Mouse (Mus musculus): ENCODE measurements around the gene Ninj2. TPM values are rescaled to one million over a fixed set of nuclear protein-coding genes. Genes with fewer than 3 reads are reported as not detected.

Gene Ninj2
- polyA plus RNA-seq, 1 experiment from 2014 or later, result not detected

- 32% methylated on average over 10 of the region's 10 CpGs for WGBS
- H3K27ac ChIP-seq (replicated peaks), result no peak overlapping the region; the same call in 1 of the 2 replicates
- peaks cover 30% of the 10 kb centered on the region for H3K4me1 ChIP-seq
- no peaks in the 10 kb centered on the region for H3K36me3 ChIP-seq
- no peak for ATAC-seq (ENCODE audit: insufficient number of reproducible peaks, low FRiP score, low TSS enrichment, low read depth)
- no peak overlapping the region for H3K4me2 ChIP-seq (replicated peaks)
- no peak overlapping the region for H3K9ac ChIP-seq
- no peaks in the 10 kb centered on the region for H3K27me3 ChIP-seq
- no peak overlapping the region for H3K4me3 ChIP-seq (replicated peaks)
- H3K9me3 ChIP-seq (replicated peaks), result no peaks in the 10 kb centered on the region
Measured at GRCm38 (mm10) chr6:120146676-120147075, 53.5 kb downstream of the Ninj2 start.

GRCm38 (mm10) chr6:120147411-120147810, 54.3 kb downstream of the Ninj2 start:
- H3K27me3 ChIP-seq, result no peaks in the 10 kb centered on the region
- no peaks in the 10 kb centered on the region for H3K36me3 ChIP-seq
- H3K4me1 ChIP-seq, result peaks cover 30% of the 10 kb centered on the region
- H3K4me2 ChIP-seq (replicated peaks), result no peak overlapping the region
- no peaks in the 10 kb centered on the region for H3K9me3 ChIP-seq (replicated peaks)
- no peak overlapping the region for H3K4me3 ChIP-seq (replicated peaks)
- H3K9ac ChIP-seq, result no peak overlapping the region
- H3K27ac ChIP-seq (replicated peaks), result no peak overlapping the region
- 80% methylated on average over 8 of the region's 8 CpGs for WGBS
- no peak for ATAC-seq (ENCODE audit: insufficient number of reproducible peaks, low FRiP score, low TSS enrichment, low read depth)

GRCm38 (mm10) chr6:120148716-120149392, 55.7 kb downstream of the Ninj2 start:
- Histone ChIP-seq H3K27ac (replicated peaks) (0 out of 2 replicates have a peak overlapping the region, but pooled peaks have one; percentile 17), H3K4me1 (peaks cover 34% of the 10 kb centered on the region), H3K36me3 (no peaks in the 10 kb centered on the region), H3K4me2 (replicated peaks) (no peak overlapping the region), H3K9me3 (replicated peaks) (no peaks in the 10 kb centered on the region), H3K9ac (no peak overlapping the region), H3K27me3 (no peaks in the 10 kb centered on the region), H3K4me3 (replicated peaks) (no peak overlapping the region)
- 69% methylated on average over 12 of the region's 12 CpGs for WGBS
- ATAC-seq (ENCODE audit: insufficient number of reproducible peaks, low FRiP score, low TSS enrichment, low read depth), result no peak

- Histone ChIP-seq H3K27ac (replicated peaks) (no peak overlapping the region), H3K9ac (no peak overlapping the region)
- ATAC-seq (ENCODE audit: insufficient number of reproducible peaks, low FRiP score, low TSS enrichment, low read depth), result no peak
Measured at GRCm38 (mm10) chr6:120149458-120150120, 56.4 kb downstream of the Ninj2 start.

GRCm38 (mm10) chr6:120150206-120150605, 57.1 kb downstream of the Ninj2 start:
- Histone ChIP-seq H3K4me3 (replicated peaks) (no peak overlapping the region), H3K36me3 (no peaks in the 10 kb centered on the region), H3K4me2 (replicated peaks) (no peak overlapping the region), H3K27me3 (no peaks in the 10 kb centered on the region), H3K4me1 (peaks cover 32% of the 10 kb centered on the region), H3K27ac (replicated peaks) (no peak overlapping the region), H3K9ac (no peak overlapping the region), H3K9me3 (replicated peaks) (no peaks in the 10 kb centered on the region)
- ATAC-seq (ENCODE audit: insufficient number of reproducible peaks, low FRiP score, low TSS enrichment, low read depth), result no peak
- WGBS, result 80% methylated on average over 3 of the region's 3 CpGs

More at GRCm38 (mm10) chr6:120149458-120150120, 56.4 kb downstream of the Ninj2 start:
- H3K9me3 ChIP-seq (replicated peaks), result no peaks in the 10 kb centered on the region
- H3K27me3 ChIP-seq, result no peaks in the 10 kb centered on the region
- peaks cover 34% of the 10 kb centered on the region for H3K4me1 ChIP-seq
- H3K4me2 ChIP-seq (replicated peaks), result no peak overlapping the region
- no peak overlapping the region for H3K4me3 ChIP-seq (replicated peaks)
- 70% methylated on average over 12 of the region's 12 CpGs for WGBS
- no peaks in the 10 kb centered on the region for H3K36me3 ChIP-seq

GRCm38 (mm10) chr6:120151616-120152053, 58.5 kb downstream of the Ninj2 start:
- H3K9ac ChIP-seq, result no peak overlapping the region
- peaks cover 20% of the 10 kb centered on the region for H3K4me1 ChIP-seq
- H3K4me3 ChIP-seq (replicated peaks), result no peak overlapping the region
- ATAC-seq (ENCODE audit: insufficient number of reproducible peaks, low FRiP score, low TSS enrichment, low read depth), result no peak
- no peaks in the 10 kb centered on the region for H3K36me3 ChIP-seq
- no peaks in the 10 kb centered on the region for H3K9me3 ChIP-seq (replicated peaks)
- H3K27me3 ChIP-seq, result no peaks in the 10 kb centered on the region
- no peak overlapping the region for H3K4me2 ChIP-seq (replicated peaks)
- no peak overlapping the region for H3K27ac ChIP-seq (replicated peaks)
- 77% methylated on average over 3 of the region's 3 CpGs for WGBS

- ATAC-seq (ENCODE audit: insufficient number of reproducible peaks, low FRiP score, low TSS enrichment, low read depth), result no peak
- Histone ChIP-seq H3K4me1 (peaks cover 17% of the 10 kb centered on the region), H3K36me3 (no peaks in the 10 kb centered on the region), H3K27ac (replicated peaks) (peak overlapping the region; percentile 40; the same call in 1 of the 2 replicates), H3K4me2 (replicated peaks) (no peak overlapping the region), H3K4me3 (replicated peaks) (no peak overlapping the region), H3K9me3 (replicated peaks) (no peaks in the 10 kb centered on the region), H3K9ac (no peak overlapping the region), H3K27me3 (no peaks in the 10 kb centered on the region)
- 62% methylated on average over 25 of the region's 26 CpGs for WGBS
Measured at GRCm38 (mm10) chr6:120152739-120153696, 59.9 kb downstream of the Ninj2 start.

GRCm38 (mm10) chr6:120154526-120155309, 61.6 kb downstream of the Ninj2 start:
- no peak overlapping the region for H3K27ac ChIP-seq (replicated peaks)
- H3K4me1 ChIP-seq, result peaks cover 14% of the 10 kb centered on the region
- no peak for ATAC-seq (ENCODE audit: insufficient number of reproducible peaks, low FRiP score, low TSS enrichment, low read depth)
- H3K9ac ChIP-seq, result no peak overlapping the region
- H3K4me3 ChIP-seq (replicated peaks), result no peak overlapping the region
- H3K4me2 ChIP-seq (replicated peaks), result no peak overlapping the region
- WGBS, result 60% methylated on average over 5 of the region's 5 CpGs
- H3K36me3 ChIP-seq, result no peaks in the 10 kb centered on the region
- no peaks in the 10 kb centered on the region for H3K9me3 ChIP-seq (replicated peaks)
- H3K27me3 ChIP-seq, result no peaks in the 10 kb centered on the region

- no peaks in the 10 kb centered on the region for H3K9me3 ChIP-seq (replicated peaks)
- ATAC-seq (ENCODE audit: insufficient number of reproducible peaks, low FRiP score, low TSS enrichment, low read depth), result no peak
- 70% methylated on average over 4 of the region's 4 CpGs for WGBS
Measured at GRCm38 (mm10) chr6:120155510-120155909, 62.4 kb downstream of the Ninj2 start.

GRCm38 (mm10) chr6:120157479-120157878, 64.3 kb downstream of the Ninj2 start:
- H3K27me3 ChIP-seq, result no peaks in the 10 kb centered on the region
- H3K9me3 ChIP-seq (replicated peaks), result no peaks in the 10 kb centered on the region
- no peak overlapping the region for H3K9ac ChIP-seq
- no peak overlapping the region for H3K4me3 ChIP-seq (replicated peaks)
- ATAC-seq (ENCODE audit: insufficient number of reproducible peaks, low FRiP score, low TSS enrichment, low read depth), result no peak
- no peaks in the 10 kb centered on the region for H3K36me3 ChIP-seq
- H3K4me2 ChIP-seq (replicated peaks), result no peak overlapping the region
- H3K4me1 ChIP-seq, result peaks cover 14% of the 10 kb centered on the region
- 58% methylated on average over 6 of the region's 6 CpGs for WGBS
- H3K27ac ChIP-seq (replicated peaks), result no peak overlapping the region

More at GRCm38 (mm10) chr6:120155510-120155909, 62.4 kb downstream of the Ninj2 start:
- H3K4me1 ChIP-seq, result peaks cover 14% of the 10 kb centered on the region
- no peak overlapping the region for H3K4me3 ChIP-seq (replicated peaks)
- H3K27ac ChIP-seq (replicated peaks), result no peak overlapping the region
- no peak overlapping the region for H3K9ac ChIP-seq
- H3K4me2 ChIP-seq (replicated peaks), result no peak overlapping the region
- H3K27me3 ChIP-seq, result no peaks in the 10 kb centered on the region
- no peaks in the 10 kb centered on the region for H3K36me3 ChIP-seq
